Mouse (Mus musculus): Measurements from ENCODE around the gene Rap1gds1. TPM values are rescaled to one million over a fixed set of nuclear protein-coding genes. Genes with fewer than 3 reads are reported as not detected.

The Rap1gds1 gene
- total RNA-seq, 1 experiment from 2014 or later, result 57.3 TPM

DNA sequence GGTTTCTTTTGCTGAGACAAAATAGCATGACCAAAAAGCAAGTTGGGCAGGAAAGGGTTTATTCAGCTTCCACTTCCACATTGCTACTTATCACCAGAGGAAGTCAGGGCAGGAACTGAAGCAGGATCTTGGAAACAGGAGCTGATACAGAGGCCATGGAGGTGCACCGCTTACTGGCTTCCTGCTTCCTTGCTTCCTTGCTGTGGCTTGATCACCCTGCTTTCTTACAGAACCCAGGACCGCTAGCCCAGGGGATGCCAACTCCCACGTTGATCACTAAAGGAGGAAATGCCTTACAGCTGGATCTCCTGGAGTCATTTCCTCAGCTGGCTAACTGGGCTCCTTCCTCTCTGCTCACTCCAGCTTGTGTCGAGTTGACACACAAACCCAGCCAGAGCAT, 197.3 kb downstream of the Rap1gds1 start:
- DNase-seq, result no peak

- no peak for DNase-seq
Observed at GRCm38 (mm10) chr3:138876931-138877361, 198.1 kb downstream of the Rap1gds1 start.

- no peak for DNase-seq
Observed at GRCm38 (mm10) chr3:138876418-138876817, 198.6 kb downstream of the Rap1gds1 start.

- DNase-seq, result no peak
Observed at GRCm38 (mm10) chr3:138875936-138876335, 199.1 kb downstream of the Rap1gds1 start.

Other genes starting within 250 kb of the Rap1gds1 start
- gene Stpg2, start 130.5 kb upstream of the Rap1gds1 start, total RNA-seq (2021), result 0.24 TPM in 1 of 2 replicates, not detected in the other